Mouse (Mus musculus) spleen, postnatal 4 days (tissue): ENCODE results near the gene Olfr281.
A peak's percentile ranks its signal among the peaks of the same experiment; 100 is the strongest.
"Not testable (repeated sequence)": the region's sequence is repeated elsewhere in the genome, so short reads cannot be mapped to it uniquely, and the experiment has no call there.

Experiments
- DNase-seq, 2 experiments: peaks; one replicate each; pipeline ENCODE4 v3.0.0; 2022; ENCODE audit warnings: low spot score in 2 of 2

Gene Olfr281

DNA sequence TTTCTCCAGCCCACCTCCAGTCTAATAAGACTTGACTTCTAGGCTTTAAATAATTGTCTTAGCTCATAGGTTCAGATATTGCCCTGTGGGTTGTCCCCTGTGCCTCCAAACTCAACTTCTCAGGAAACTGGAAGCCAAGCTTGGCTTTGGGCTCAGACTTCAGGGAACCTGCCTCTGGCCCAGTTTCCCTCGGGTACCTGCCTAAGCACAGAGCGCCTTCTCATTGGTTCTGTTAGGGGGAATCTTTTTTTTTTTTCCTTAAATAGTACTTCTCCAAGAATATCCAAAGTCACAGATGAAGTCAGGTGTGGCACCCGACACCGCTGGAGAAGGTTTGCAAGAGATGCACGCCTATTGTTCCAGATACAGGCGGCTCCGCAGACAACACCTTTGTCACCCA, at the start of gene Olfr281:
Gene Olfr281, plus strand, starts transcription at position 301 of the 400 bp plus-strand sequence.
- no peak for DNase-seq

DNA sequence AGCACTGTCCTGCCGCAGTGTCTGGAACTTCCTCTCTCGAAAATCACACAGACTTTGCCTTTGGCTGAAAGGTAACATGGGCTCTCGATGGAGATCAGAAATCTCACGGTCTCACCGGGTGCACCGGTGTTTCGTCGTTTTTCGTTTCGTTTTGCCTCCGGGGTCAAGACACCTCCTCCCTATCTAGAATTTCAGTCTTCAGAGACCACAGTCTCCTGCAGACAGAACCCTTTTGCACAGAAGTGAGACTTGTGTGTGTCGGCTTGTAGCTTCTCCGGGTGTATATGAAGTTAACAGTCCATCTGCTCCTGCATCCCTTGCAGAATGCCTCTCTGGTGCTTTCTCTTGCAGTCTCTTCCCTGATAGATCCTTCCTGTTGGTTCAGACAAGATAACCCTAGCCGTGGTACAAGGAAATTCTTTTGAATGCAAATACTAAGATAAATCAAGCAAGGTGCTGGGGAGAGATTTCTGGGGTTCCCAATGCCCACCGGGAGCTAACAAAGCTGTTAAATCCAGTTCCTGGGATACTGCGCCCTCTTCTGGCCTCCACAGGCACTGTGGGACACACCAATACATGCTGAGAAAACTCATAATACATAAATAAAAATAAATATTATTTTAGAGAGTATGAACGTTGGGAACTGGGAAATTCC, 43.9 kb upstream of the Olfr281 start:
- DNase-seq, result no peak

DNA sequence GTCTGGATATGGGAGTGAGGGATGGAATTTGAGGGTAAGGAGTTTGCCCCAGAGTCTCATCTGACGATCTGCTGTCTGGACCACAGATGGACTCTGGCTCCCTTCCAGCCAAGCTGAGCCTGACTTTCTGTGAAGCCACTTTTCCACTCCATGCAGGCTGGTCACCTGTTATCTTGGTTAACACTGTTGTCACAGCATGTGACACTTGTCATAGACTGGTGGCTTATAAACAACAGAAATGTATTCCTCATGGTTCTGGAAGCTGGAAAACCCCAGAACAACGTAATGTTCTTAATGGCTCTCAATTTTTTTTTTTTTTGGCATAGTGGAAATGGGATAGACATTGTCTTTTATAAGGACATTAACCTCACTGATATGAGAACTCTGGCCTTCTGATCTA, 42.8 kb upstream of the Olfr281 start:
- no peak for DNase-seq

DNA sequence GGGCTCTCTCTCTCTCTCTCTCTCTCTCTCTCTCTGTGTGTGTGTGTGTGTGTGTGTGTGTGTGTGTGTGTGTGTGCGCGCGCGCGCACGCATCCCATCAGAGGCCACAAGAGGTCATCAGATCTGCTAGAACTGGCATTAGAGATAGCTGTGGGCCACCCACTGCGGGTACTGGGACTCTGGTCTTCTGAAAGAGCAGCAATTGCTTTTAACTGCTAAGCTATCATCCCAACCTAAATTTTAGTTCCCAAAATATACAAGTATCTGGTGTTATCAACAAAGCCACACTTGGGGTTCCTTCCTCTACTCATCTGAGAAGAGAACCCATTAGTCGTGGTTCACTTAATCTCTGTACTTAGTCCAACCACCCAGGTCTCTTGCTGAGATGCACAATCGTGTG, 42.1 kb upstream of the Olfr281 start:
- DNase-seq, result no peak

DNA sequence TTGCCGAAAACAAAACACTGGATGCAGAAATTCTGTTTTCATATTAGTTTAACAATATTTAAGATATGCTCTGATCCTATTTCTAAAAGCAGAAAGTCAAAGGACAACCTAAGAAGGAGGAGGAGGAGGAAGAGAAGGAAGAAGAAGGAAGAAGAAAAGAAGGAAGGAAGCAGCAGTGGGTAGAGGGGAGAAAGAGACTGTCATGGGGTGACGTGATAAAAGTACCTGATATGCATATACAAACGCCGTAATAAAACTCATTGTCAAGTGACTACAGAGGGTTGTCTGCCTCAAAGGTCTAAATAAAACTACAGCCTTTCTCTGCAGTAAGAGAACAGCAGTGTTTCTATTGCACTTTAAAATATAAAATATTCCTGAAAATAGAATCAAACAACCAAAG, 36.4 kb upstream of the Olfr281 start:
- no peak for DNase-seq

DNA sequence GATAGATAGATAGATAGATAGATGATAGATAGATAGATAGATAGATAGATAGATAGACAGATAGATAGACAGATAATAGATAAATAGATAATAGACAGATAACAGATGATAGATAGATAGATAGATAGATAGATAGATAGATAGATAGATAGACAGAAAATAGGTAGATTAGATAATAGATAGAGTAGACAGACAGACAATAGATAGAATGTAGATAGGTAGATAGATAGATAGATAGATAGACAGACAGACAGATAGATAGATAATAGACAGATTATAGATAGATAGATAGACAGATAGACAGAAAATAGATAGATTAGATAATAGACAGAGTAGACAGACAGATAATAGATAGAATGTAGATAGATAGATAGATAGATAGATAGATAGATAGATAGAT, 35.6 kb upstream of the Olfr281 start:
- DNase-seq, result not testable (repeated sequence)

DNA sequence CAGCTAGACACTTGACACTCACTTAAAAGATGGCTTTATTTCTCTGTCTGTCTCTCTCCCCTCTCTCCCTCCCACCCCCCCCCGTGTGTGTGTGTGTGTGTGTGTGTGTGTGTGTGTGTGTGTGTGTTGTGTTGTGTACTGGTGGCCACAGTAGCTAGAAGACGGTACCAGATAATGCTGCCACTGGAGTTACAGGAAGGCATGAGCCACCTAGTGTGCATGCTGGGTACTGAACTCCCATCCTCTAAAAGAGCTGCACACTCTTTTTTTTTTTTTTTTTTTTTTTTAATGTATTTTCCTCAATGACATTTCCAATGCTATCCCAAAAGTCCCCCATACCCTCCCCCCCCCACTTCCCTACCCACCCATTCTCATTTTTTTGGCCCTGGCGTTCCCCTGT, 35.1 kb upstream of the Olfr281 start:
- not testable (repeated sequence) for DNase-seq

DNA sequence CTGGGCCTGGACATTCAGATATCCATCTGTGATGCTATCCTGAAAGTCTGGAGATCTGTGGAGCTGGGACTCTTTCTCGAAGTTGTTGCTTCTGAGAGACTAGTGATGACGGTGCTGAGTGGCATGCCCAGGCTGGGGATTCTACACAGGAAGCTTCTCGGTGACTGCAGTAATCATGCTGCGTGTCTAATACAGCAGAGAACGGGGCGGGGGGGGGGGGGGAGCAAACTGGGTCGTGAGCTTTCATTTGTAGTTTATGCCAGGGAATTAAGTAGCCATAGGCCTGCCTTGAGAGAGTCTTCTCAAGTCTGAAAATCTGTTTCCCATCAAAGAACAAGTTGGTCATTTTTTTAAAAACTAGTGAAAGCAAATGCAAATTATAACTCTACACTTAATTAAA, 34.3 kb upstream of the Olfr281 start:
- DNase-seq, result no peak

DNA sequence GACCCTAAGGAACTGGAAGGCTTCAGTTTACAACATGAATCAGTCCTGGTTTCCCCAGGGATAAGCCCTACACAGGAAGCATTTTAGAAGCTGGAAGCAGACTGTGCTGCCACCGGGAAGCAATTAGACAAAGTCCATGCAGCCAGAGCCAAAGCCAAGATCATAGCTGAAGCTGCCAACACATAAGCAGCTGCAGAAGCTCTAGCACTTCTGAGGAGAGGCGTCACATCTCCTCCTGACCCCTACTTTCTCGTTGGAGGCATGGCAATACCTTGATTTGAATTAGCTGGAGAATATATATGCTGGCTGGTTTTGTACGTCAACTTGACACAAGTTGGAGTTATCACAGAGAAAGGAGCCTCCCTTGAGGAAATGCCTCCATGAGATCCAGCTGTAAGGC, 31.5 kb upstream of the Olfr281 start:
- no peak for DNase-seq

DNA sequence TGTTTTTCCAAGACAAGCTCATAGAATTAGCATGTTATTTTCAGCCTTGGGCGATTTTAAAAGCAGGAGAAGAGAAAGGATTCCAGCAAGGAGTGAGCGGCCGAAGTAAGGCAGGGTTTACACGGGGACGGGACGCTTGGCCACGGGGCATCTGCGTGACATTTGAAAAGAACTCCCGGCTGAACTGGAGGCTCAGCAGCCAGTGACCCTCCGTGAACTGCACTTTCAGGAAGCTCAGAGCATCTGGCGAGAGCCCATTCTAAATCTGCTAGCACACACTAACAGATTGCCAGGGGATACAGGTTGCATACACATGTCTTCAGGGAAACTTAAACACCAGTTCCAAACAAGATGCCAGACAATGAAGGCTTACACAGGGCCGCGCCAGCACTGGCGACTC, 28.1 kb upstream of the Olfr281 start:
- DNase-seq, result no peak

DNA sequence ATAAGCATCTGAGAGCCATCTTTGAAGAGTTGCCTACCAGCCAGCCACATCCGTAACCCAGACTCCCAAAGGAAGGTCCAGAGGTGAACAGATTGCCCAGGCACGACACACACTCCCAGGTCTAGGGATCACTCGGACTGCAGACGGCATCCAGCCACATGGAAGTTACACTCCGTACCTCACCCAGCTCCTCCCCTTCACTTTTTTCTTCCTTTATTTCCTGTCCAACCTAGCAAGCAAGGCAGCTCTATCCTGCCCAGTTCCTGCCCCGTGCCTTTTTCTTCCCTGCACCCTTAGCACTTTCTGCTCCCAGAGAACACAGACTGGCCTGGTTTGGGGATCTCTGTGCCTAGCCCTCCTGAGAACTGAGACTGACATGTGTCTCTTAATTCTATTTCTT, 27.6 kb upstream of the Olfr281 start:
- no peak for DNase-seq

DNA sequence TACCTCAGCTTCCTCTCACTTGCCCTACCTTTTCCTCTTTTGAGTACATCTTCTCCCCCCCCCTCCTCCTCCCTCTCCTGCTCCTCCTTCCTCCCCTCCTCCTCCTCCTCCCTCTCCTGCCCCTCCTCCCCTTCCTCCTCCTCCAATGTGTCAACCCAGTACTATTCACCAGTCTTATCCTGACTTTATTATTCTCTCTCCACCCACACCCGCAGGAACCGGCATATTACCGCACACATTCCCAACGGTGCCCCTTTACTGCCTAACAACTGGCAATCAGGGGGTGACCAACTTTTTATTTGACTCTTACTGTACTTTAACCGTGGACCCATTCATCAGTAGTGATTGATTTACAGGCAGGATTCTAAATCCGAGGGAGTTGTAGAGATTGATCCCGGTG, 27.2 kb upstream of the Olfr281 start:
- DNase-seq, result no peak

DNA sequence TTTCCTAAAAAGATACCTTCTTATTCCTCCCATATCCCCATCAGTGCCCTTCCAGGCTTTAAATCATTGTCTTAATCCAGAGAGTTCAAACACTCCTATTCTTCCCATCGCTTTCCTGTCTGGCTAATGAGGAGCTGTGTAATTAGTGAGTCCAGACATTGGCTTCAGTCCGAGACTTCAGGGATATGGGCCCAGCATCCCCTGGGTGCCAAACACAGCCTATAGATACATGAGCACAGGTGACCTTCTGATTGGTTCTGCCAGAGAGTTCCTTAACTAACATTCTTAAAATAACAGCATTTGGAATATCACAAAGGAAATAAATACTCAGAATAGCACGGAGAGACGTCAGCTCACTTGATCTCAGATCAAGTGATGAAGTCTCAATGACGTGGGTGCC, 21.5 kb upstream of the Olfr281 start, which contains the start of gene Olfr282:
Gene Olfr282, plus strand, starts transcription at position 301 of the 400 bp plus-strand sequence.
- not testable (repeated sequence) for DNase-seq

DNA sequence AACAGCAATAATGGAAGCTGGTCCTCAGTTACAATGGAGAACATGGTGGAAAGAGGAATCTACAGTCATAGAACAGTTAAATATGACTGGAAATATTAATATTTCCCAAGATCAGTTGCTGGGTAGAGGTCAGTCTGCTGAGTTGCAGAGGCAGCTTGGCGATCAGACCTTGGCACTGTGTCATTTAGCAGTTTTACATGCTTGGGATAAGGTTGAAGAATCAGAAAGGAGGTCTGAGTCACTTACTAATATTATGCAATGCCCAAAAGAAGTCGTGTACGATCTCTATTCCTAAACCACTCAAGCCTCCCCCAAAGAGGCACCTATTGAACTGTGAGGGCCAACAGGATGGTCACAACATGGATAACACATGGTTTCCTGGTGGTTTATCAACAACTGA, 7.8 kb upstream of the Olfr281 start:
- no peak for DNase-seq

DNA sequence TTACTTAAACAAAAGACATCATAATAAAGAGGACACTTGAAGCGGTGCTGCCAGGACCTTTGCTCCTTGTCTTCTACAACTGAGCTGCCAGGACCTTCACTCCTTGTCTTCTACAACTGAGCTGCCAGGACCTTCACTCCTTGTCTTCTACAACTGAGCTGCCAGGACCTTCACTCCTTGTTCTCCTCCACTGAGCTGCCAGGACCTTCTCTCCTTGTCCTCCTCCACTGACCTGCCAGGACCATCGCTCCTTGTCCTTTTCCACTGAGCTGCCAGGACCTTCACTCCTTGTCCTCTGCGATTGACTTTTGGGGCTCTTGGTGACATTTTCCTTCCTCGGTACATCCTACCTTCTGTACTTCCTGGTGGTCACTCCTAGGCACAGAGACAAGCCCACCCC, 3.9 kb upstream of the Olfr281 start:
- no peak for DNase-seq

DNA sequence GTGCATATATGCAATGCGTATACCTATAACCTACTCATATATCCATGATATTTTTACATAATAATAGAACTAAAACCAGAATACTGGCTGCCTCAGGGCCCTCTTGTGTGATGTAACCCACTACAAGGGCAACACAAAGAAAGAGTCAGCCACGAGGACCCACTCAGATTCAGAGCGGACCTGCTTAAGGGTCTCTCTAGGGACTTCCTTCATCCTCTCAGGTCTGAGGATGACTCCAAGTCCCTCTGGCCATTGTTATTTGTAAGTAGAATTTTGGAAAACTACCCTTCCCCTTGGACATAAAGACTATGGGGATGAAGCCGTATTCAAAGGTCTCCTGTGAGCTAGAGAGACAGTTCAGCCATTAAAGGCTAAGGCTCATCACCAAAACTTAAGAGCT, 17.2 kb downstream of the Olfr281 start, which contains the start of gene OR5BS1P:
Gene OR5BS1P, plus strand, starts transcription at position 301 of the 400 bp plus-strand sequence.
- no peak for DNase-seq

DNA sequence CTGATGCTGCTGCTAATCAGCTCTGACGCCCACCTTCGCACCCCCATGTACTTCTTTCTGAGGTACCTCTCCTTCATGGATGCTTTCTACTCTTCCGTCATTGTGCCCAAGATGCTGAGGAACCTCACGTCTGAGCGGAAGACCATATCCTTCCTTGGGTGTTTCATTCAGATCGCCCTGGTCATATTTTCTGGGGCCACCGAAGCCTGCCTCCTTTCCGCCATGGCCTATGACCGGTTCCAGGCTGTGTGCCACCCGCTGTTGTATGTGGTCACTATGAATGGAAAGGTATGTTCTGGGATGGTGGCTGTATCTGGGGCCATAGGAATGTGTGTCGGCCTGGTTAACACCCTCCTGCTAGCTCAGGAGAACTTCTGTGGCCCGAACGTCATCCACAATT, 19.2 kb downstream of the Olfr281 start:
- DNase-seq, result no peak

DNA sequence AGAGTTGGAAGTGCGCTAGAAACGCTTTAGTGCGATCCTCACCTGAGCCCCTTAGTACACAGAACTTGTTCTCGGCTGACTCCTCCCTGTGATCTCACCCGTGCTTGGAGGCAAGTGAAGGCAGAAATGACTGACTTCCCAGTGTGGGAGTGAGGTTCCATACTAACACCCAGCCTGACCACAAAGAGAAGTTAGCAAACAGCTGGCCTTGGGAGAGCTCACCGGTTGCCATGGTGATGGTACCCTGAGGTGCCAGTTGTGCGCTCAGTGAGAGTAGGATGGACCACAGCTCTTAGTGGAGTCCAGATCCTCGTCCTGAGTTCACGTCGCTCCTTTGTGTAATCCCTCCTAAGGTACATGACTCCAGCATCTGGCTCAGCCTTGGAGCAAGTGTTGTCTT, 22.6 kb downstream of the Olfr281 start:
- no peak for DNase-seq

DNA sequence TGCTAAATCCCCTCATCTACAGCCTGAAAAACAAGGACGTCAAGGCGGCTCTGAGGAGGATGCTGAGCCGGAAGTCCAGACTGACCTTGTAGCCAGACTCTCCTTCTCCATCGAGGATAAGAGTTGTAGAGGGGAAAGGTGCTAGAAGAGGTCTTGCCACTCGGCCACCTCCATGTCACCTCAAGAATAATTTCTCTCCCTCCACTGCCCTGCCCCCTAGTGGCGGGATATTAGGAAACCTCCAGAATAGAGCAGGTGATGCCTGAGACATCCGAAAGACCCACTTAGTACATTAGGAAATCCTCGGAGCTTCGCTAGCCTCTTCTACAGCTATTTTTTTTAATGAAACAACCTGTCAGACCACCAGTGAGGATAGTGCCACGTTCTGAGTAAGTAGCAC, 23.0 kb downstream of the Olfr281 start:
- DNase-seq, result peak; percentile 46 to 79

DNA sequence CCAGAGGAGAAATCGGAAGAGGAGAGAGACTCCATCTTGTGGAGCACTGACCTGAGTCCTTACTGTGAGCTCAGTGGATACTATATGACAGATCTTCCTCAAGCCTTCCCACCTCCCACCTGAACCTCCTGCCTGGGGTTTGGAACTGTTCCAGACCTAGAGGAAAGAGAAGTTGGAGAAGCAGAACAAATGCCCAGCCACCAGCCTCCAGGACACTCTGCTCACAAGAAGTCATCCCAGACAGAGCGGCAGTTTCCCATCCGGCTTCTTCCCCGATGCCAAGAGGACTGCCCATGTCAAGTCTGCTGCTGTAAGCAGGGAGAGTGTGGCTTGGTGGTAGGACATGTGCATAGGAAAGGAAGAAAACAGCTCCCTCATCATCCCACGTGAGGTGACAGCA, 23.9 kb downstream of the Olfr281 start:
- DNase-seq, result no peak

DNA sequence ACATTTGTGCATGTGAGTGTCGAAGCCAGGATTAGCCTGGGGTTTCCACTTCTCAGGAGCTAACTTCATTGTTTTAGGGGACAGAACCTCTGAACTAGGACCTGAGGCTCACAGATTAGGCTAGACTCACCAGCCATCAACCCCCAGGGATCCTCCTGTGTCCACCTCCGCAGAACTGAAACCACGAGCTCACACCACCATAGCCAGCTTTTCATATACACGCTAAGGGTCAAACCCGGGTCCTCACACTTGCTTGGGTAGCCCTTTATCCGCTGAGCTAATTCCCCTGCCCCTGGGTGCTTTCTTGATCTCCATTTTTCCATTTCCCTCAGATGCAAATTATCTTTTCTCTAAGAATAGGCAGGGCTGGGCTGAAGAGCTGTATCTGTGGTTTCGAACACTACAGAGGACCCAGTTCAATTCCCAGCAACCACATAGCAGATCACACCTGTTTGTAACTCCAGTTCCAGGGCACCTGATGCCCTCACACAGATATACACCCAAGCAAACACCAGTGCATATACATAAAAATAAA, 27.2 kb downstream of the Olfr281 start:
- no peak for DNase-seq

DNA sequence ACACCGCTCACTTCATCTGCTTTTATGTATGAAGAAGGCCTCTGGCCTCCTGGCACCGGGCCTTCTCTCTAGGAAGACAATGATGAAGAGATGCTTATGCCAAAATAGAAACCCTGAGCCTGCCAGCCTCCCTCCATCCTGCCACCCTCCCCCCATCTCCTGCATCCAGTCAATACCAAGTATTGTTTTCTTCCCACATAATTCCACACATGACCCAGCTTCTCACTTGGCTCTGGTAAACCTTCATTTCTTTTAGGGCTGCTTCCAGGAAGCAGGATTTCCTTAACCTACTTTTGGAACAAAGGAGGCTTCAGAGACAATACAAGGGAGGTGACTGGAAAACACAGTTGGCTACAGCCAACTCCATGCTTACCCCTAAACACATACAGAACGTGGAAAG, 30.3 kb downstream of the Olfr281 start, which contains the start of gene Lalba:
Gene Lalba, minus strand, starts transcription at position 21 of the 400 bp plus-strand sequence.
- no peak for DNase-seq
